Mouse (Mus musculus) hindbrain, embryonic 11.5 days (tissue): ENCODE results near the gene Prr19. TPM values are rescaled to one million over a fixed set of nuclear protein-coding genes. Genes with fewer than 3 reads are reported as not detected.

Experiments used
- ATAC-seq: fragments of 200-750 bp; cut with Nextera tagmentation; 2 replicates; pipeline ENCODE4 v1.8.0; 2017; ENCODE audit warnings: mild to moderate bottlenecking, moderate TSS enrichment, moderate library complexity; ENCODE audit not compliant: low FRiP score
- DNase-seq: peaks from one replicate; pipeline ENCODE4 v3.0.0-alpha.2; 2015; ENCODE audit warnings: low spot score
- H3K27ac ChIP-seq: fragments of 300-500 bp; sonication (generic); 2 replicates; pipeline ENCODE4 v1.5.1; 2014; ENCODE audit warnings: mild to moderate bottlenecking, low read depth, low read length
- H3K27me3 ChIP-seq: fragments of 300-500 bp; sonication (generic); 2 replicates; pipeline ENCODE4 v1.6.1; 2014; ENCODE audit warnings: mild to moderate bottlenecking, low read length, moderate library complexity, mixed read lengths; ENCODE audit not compliant: control insufficient read depth, insufficient read depth
- H3K36me3 ChIP-seq: fragments of 300-500 bp; sonication (generic); 2 replicates; pipeline ENCODE4 v1.6.1; 2014; ENCODE audit warnings: mild to moderate bottlenecking, low read length, moderate library complexity, mixed read lengths; ENCODE audit not compliant: control insufficient read depth, insufficient read depth
- H3K4me1 ChIP-seq: fragments of 300-500 bp; sonication (generic); replicated peaks from 2 replicates; pipeline ENCODE4 v1.6.1; 2014; ENCODE audit warnings: low read length, mixed read lengths; ENCODE audit not compliant: control insufficient read depth, insufficient read depth
- H3K4me2 ChIP-seq: fragments of 300-500 bp; sonication (generic); replicated peaks from 2 replicates; pipeline ENCODE4 v1.6.1; 2014; ENCODE audit warnings: mild to moderate bottlenecking, low read depth, low read length
- H3K4me3 ChIP-seq: fragments of 300-500 bp; sonication (generic); 2 replicates; pipeline ENCODE4 v1.5.1; 2014; ENCODE audit warnings: low read depth, low read length
- H3K9ac ChIP-seq: fragments of 300-500 bp; sonication (generic); 2 replicates; pipeline ENCODE4 v1.6.1; 2014; ENCODE audit warnings: low read depth, low read length
- H3K9me3 ChIP-seq: fragments of 300-500 bp; sonication (generic); 2 replicates; pipeline ENCODE4 v1.6.1; 2016; ENCODE audit warnings: low read length; ENCODE audit not compliant: control insufficient read depth
- WGBS: fragments of 180-500 bp; shearing (Covaris S2); extraction: QIAGEN DNeasy Blood & Tissue Kit; methylation state at CpG from one replicate; pipeline ENCODE4 v1.1.7; 2014; 5-methylcytosine and 5-hydroxymethylcytosine counted together
- polyA plus RNA-seq: library from polyadenylated mRNA; unstranded; fragments of >200 nt; fragmentation: Nextera tagmentation; extraction: Ambion mirVana; gene quantifications from 2 replicates; pipeline ENCODE4 v1.2.1, GENCODE M21; 2014

Gene Prr19
- polyA plus RNA-seq, 1 experiment from 2014 or later: 1.3 TPM

DNA sequence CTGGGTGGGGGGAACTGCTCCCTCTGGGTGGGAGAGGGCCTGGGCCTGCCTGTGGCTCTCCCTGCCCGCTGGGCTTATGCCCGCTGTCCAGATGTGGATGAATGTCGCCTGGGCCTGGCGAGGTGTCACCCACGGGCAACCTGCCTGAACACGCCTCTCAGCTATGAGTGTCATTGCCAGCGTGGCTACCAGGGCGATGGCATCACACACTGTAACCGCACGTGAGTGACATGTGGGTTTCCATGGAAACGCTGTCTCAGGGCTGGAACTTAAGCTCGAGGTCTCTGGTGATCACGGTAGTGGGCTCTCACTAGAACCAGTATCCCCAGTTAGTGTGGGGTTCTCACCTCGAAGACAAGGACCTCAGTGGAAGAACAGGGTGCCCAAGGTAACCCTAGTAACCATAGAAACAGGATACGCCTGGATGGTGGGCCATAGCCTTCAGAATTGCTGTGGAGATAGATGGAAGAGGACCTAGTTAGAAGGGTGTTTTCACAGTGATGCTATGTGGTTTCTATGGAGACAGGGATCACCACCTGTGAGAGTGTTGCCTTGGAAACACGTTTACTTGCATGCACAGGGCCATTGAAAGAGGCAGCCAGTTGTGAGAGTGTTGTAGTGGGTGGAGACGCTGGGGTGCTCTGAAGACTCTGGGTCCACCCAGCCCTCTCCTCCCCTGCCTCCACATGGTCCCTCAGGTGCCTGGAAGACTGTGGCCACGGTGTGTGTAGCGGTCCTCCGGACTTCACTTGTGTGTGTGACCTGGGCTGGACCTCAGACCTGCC, 40.0 kb downstream of the Prr19 start:
- Histone ChIP-seq H3K36me3 (0 out of 2 replicates have a peak, but pooled peaks cover 5% of the 10 kb centered on the region), H3K4me2 (no peak overlapping the region), H3K4me3 (no peak overlapping the region), H3K27ac (no peak overlapping the region), H3K27me3 (no peaks in the 10 kb centered on the region), H3K9ac (no peak overlapping the region), H3K9me3 (no peaks in the 10 kb centered on the region), H3K4me1 (no peaks in the 10 kb centered on the region)
- 81% methylated on average over 20 of the region's 20 CpGs for WGBS
- DNase-seq (no peak), ATAC-seq (no peak)

DNA sequence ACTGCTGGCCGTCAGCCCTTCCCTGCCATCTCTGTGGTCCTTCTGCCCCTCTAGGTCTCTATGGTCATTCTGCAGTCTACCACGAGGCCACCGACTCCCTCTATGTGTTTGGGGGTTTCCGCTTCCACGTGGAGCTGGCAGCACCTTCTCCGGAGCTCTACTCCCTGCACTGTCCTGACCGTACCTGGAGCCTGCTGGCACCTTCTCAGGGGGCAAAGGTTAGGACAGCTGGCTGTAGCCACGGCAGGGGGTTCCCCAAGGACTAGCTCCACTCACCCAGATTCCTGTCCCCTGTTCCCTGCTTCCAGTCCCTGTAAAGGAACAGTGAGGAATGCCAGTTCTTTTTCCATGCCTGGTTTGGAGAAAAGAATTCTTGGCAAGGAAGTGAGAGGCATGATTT, 47.6 kb downstream of the Prr19 start:
- no peak overlapping the region for H3K4me2 ChIP-seq
- no peak for DNase-seq
- no peak overlapping the region for H3K27ac ChIP-seq
- H3K9ac ChIP-seq: no peak overlapping the region
- no peak for ATAC-seq
- H3K36me3 ChIP-seq: peaks cover 13% of the 10 kb centered on the region
- H3K27me3 ChIP-seq: no peaks in the 10 kb centered on the region
- 0 out of 2 replicates have a peak, but pooled peaks cover 3% of the 10 kb centered on the region for H3K9me3 ChIP-seq
- no peak overlapping the region for H3K4me3 ChIP-seq
- H3K4me1 ChIP-seq: no peaks in the 10 kb centered on the region
- WGBS: 87% methylated on average over 8 of the region's 8 CpGs

Other genes starting within 250 kb of the Prr19 start
- 8.9 and 14.4 TPM in 2 replicates for gene Grik5, start 229.1 kb upstream of the Prr19 start, polyA plus RNA-seq
- 17.9 and 19.9 TPM in 2 replicates for gene Zfp574, start 228.8 kb upstream of the Prr19 start, polyA plus RNA-seq
- gene Pou2f2, start 121.7 kb upstream of the Prr19 start, polyA plus RNA-seq: 40.1 and 51.9 TPM in 2 replicates
- gene Dedd2, start 80.8 kb upstream of the Prr19 start, polyA plus RNA-seq: 7.3 and 8.5 TPM in 2 replicates
- gene Zfp526, start 80.0 kb upstream of the Prr19 start, polyA plus RNA-seq: 2.9 and 3.9 TPM in 2 replicates
- 14.1 and 16.1 TPM in 2 replicates for gene Gsk3a, start 63.6 kb upstream of the Prr19 start, polyA plus RNA-seq
- 12.8 and 14.2 TPM in 2 replicates for gene Erf, start 50.6 kb upstream of the Prr19 start, polyA plus RNA-seq
- gene Cic, start 33.7 kb upstream of the Prr19 start, polyA plus RNA-seq: 25.4 and 39.0 TPM in 2 replicates
- 335 and 344 TPM in 2 replicates for gene Pafah1b3, start 3.4 kb upstream of the Prr19 start, polyA plus RNA-seq
- gene Tmem145, start 4.7 kb downstream of the Prr19 start, polyA plus RNA-seq: 9.9 and 10.6 TPM in 2 replicates
- gene Megf8, start 15.8 kb downstream of the Prr19 start, polyA plus RNA-seq: 10.9 and 11.3 TPM in 2 replicates
- gene Cnfn, start 68.3 kb downstream of the Prr19 start, polyA plus RNA-seq: not detected in 2 replicates
- 2.6 and 3.3 TPM in 2 replicates for gene Lipe, start 97.3 kb downstream of the Prr19 start, polyA plus RNA-seq
- 0.28 TPM in 1 of 2 replicates, not detected in the other for gene Cxcl17, start 111.5 kb downstream of the Prr19 start, polyA plus RNA-seq
- 0.74 and 1.4 TPM in 2 replicates for gene Ceacam1, start 176.2 kb downstream of the Prr19 start, polyA plus RNA-seq
- not detected in 2 replicates for gene Ceacam2, start 238.4 kb downstream of the Prr19 start, polyA plus RNA-seq